Mouse (Mus musculus): ENCODE data around the gene Tprg.

DNA sequence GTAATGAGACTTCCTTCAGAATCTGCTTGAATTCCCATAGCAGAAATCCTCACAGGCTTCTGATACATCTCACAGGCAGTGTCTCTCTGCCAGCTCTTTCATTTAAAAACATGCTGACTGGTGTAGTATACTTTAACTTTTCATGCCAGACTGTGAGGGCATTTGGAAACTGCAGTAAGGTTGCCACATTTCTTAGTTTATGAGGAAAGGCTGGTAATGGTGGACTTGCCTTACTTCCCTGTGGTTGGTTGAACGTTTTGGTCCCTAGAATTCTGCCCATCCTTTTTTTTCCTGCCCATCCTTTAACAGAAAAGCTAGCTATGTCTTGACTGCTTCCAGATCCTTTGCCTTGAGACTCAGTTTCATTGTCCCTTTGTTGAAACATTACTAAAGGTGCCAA lies 138.8 kb downstream of the Tprg start:
- no peak for TF ChIP-seq POLR2A (IDR thresholded peaks at IDR 0.05; ENCODE audit: insufficient read depth, low read depth, low read length)
- TF ChIP-seq CTCF (IDR thresholded peaks at IDR 0.05; ENCODE audit: insufficient read depth, low read depth, low read length): no peak
